In the genomic region with DNA sequence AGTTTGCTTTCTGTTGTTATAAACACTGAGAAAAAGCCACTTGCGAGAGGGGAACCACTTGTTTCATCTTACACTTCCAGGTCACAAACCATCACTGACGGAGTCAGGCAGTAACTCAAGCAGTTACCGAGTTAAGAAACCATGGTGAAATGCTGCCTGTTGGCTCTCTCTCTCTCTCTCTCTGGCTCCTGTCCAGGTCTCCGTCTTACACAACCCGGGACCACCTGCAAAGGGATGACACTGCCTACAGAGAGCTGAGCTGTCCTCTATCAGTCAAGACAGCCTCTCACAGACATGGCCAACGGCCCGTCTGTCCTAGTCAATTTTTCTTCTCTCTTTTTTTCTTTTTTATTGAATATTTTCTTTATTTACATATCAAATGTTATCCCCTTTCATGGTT, we compare ENCODE assay signal across 21 mouse cellular contexts. TPM values are rescaled to one million over a fixed set of nuclear protein-coding genes. Genes with fewer than 3 reads are reported as not detected.
A peak's percentile ranks its signal among the peaks of the same experiment; 100 is the strongest.
DNase-seq lines count a peak whose midpoint lies in the region; ATAC-seq and TF ChIP-seq lines count a peak whose summit lies in the region.
"Had no signal": no experiment of that assay in that cellular context is flagged by ENCODE, and none has a peak within 500 bp of the region (broad histone marks: within the 10 kb centered on the region; RNA-seq: fewer than 3 reads in every experiment).

No protein-coding gene starts in this region.

- ATAC-seq in kidney, embryonic 14.5 days (ENCODE audit: low FRiP score, low TSS enrichment) = peak; percentile 40; the same call in 1 of the 2 replicates
- ATAC-seq in neural tube, embryonic 14.5 days (ENCODE audit: low read depth) = peak; percentile 54; the same call in 1 of the 2 replicates
- ATAC-seq in megakaryocyte progenitor cell, adult 5-6 weeks (replicated peaks; ENCODE audit: poor library complexity) = peak; percentile 50; the same call in 1 of the 2 replicates
- ATAC-seq in stomach, postnatal 0 days (ENCODE audit: low FRiP score, low TSS enrichment) = no peak
- ATAC-seq: intestine, postnatal 0 days; midbrain, embryonic 13.5 days had no signal

- no peaks in the 10 kb centered on the region for H3K27me3 ChIP-seq in kidney, embryonic 14.5 days (ENCODE audit: control insufficient read depth, insufficient read depth, low read length)
- no peaks in the 10 kb centered on the region for H3K27me3 ChIP-seq in neural tube, embryonic 14.5 days (ENCODE audit: control insufficient read depth, insufficient read depth, low read length)
- H3K27me3 ChIP-seq in stomach, postnatal 0 days (ENCODE audit: control insufficient read depth, insufficient read depth, low read length) = no peaks in the 10 kb centered on the region
- H3K27me3 ChIP-seq: liver, embryonic 15.5 days; midbrain, embryonic 13.5 days; stomach, embryonic 15.5 days had no signal

- no peak overlapping the region for H3K27ac ChIP-seq in kidney, embryonic 14.5 days (ENCODE audit: low read depth, low read length)
- H3K27ac ChIP-seq in neural tube, embryonic 14.5 days (ENCODE audit: low read depth, low read length) = no peak overlapping the region
- H3K27ac ChIP-seq in stomach, postnatal 0 days (replicated peaks) = no peak overlapping the region
- H3K27ac ChIP-seq: hindbrain, embryonic 14.5 days; liver, embryonic 15.5 days; macrophage; midbrain, embryonic 13.5 days; stomach, embryonic 15.5 days had no signal

- peak; percentile 64 to 65 for DNase-seq in cerebellum, postnatal 10 days
- DNase-seq in cerebellum, adult 9-10 months = no peak
- no peak for DNase-seq in kidney, postnatal 36 days
- no peak for DNase-seq in neural tube, embryonic 10.5 days (ENCODE audit: extremely low spot score, low spot score)
- DNase-seq in stomach, postnatal 0 days (ENCODE audit: low spot score) = no peak
- DNase-seq: cerebellum, adult 8-10 months; gastrocnemius, postnatal 14 days; heart, postnatal 14 days; kidney, postnatal 25 days; spleen, adult 18-20 months had no signal

- H3K9ac ChIP-seq in kidney, embryonic 14.5 days (ENCODE audit: low read depth, low read length) = no peak overlapping the region
- no peak overlapping the region for H3K9ac ChIP-seq in neural tube, embryonic 14.5 days (replicated peaks; ENCODE audit: low read depth, low read length)
- H3K9ac ChIP-seq in stomach, postnatal 0 days (ENCODE audit: low read length) = no peak overlapping the region
- H3K9ac ChIP-seq: hindbrain, embryonic 14.5 days; liver, embryonic 15.5 days; midbrain, embryonic 13.5 days; stomach, embryonic 15.5 days had no signal

- H3K4me1 ChIP-seq in kidney, embryonic 14.5 days (ENCODE audit: control insufficient read depth, insufficient read depth, low read length) = no peaks in the 10 kb centered on the region
- H3K4me1 ChIP-seq in neural tube, embryonic 14.5 days (ENCODE audit: control insufficient read depth, insufficient read depth, low read length) = no peaks in the 10 kb centered on the region
- H3K4me1 ChIP-seq in stomach, postnatal 0 days (replicated peaks; ENCODE audit: control insufficient read depth, insufficient read depth) = no peaks in the 10 kb centered on the region
- H3K4me1 ChIP-seq: liver, embryonic 15.5 days; midbrain, embryonic 13.5 days; stomach, embryonic 15.5 days had no signal

- no peak overlapping the region for H3K4me2 ChIP-seq in kidney, embryonic 14.5 days (replicated peaks; ENCODE audit: low read depth, low read length)
- no peak overlapping the region for H3K4me2 ChIP-seq in neural tube, embryonic 14.5 days (ENCODE audit: low read depth, low read length)
- H3K4me2 ChIP-seq in stomach, postnatal 0 days (replicated peaks; ENCODE audit: low read depth) = no peak overlapping the region
- H3K4me2 ChIP-seq: hindbrain, embryonic 14.5 days; liver, embryonic 15.5 days; midbrain, embryonic 13.5 days; stomach, embryonic 15.5 days had no signal

- 60% methylated on average over 7 of the region's 7 CpGs for WGBS in kidney, embryonic 14.5 days
- WGBS in neural tube, embryonic 14.5 days = 61% methylated on average over 7 of the region's 7 CpGs
- 59% methylated on average over 7 of the region's 7 CpGs for WGBS in stomach, postnatal 0 days

- no peak overlapping the region for H3K4me3 ChIP-seq in kidney, embryonic 14.5 days (ENCODE audit: low read length)
- H3K4me3 ChIP-seq in neural tube, embryonic 14.5 days (ENCODE audit: low read depth, low read length) = no peak overlapping the region
- H3K4me3 ChIP-seq in stomach, postnatal 0 days (ENCODE audit: low read depth, low read length) = no peak overlapping the region
- H3K4me3 ChIP-seq: liver, embryonic 15.5 days; midbrain, embryonic 13.5 days; stomach, embryonic 15.5 days had no signal

- no peaks in the 10 kb centered on the region for H3K36me3 ChIP-seq in kidney, embryonic 14.5 days (ENCODE audit: control insufficient read depth, insufficient read depth, low read length)
- H3K36me3 ChIP-seq in neural tube, embryonic 14.5 days (ENCODE audit: control insufficient read depth, insufficient read depth, low read length) = no peaks in the 10 kb centered on the region
- H3K36me3 ChIP-seq in stomach, postnatal 0 days (ENCODE audit: control insufficient read depth, insufficient read depth, low read length) = no peaks in the 10 kb centered on the region
- H3K36me3 ChIP-seq: liver, embryonic 15.5 days; midbrain, embryonic 13.5 days; stomach, embryonic 15.5 days had no signal

- no peak for TF ChIP-seq EP300 in stomach, postnatal 0 days (optimal IDR thresholded peaks at IDR 0.05)

- H3K9me3 ChIP-seq in kidney, embryonic 14.5 days (ENCODE audit: control insufficient read depth, low read length) = no peaks in the 10 kb centered on the region
- H3K9me3 ChIP-seq in neural tube, embryonic 14.5 days (ENCODE audit: control insufficient read depth, low read length) = no peaks in the 10 kb centered on the region
- H3K9me3 ChIP-seq in stomach, postnatal 0 days (ENCODE audit: control insufficient read depth, low read length) = no peaks in the 10 kb centered on the region
- H3K9me3 ChIP-seq: liver, embryonic 15.5 days; midbrain, embryonic 13.5 days; stomach, embryonic 15.5 days had no signal

- no peak for TF ChIP-seq CTCF in stomach, postnatal 0 days (IDR thresholded peaks at IDR 0.05; ENCODE audit: low read depth)

RNA-seq across cellular contexts. Expression of gene 1110002E22Rik, which starts 21.5 kb away (rescaled TPM):
- polyA plus RNA-seq in kidney, embryonic 14.5 days (2014; fragmentation: Nextera tagmentation; extraction: Ambion mirVana) = 0.38 and 0.39 TPM in 2 replicates
- 0.01 and 0.08 TPM in 2 replicates for polyA plus RNA-seq in neural tube, embryonic 14.5 days (2014; fragmentation: Nextera tagmentation; extraction: Ambion mirVana)
- total RNA-seq in megakaryocyte progenitor cell, adult 5-6 weeks (2015) = not detected in 2 replicates
- not detected in 2 replicates for total RNA-seq in megakaryocyte progenitor cell, adult 5-6 weeks (2017)
- polyA plus RNA-seq in stomach, postnatal 0 days (2015; fragmentation: Nextera tagmentation; extraction: Ambion mirVana) = 0.04 and 0.07 TPM in 2 replicates
- polyA plus RNA-seq: macrophage had no signal

RNA-seq across cellular contexts. Expression of gene Gm5105, which starts 23.9 kb away (rescaled TPM):
- polyA plus RNA-seq in kidney, embryonic 14.5 days (2014; fragmentation: Nextera tagmentation; extraction: Ambion mirVana) = 0.22 and 0.24 TPM in 2 replicates
- polyA plus RNA-seq in neural tube, embryonic 14.5 days (2014; fragmentation: Nextera tagmentation; extraction: Ambion mirVana) = 0.24 TPM in 1 of 2 replicates, not detected in the other
- not detected in 2 replicates for total RNA-seq in megakaryocyte progenitor cell, adult 5-6 weeks (2015)
- not detected in 2 replicates for total RNA-seq in megakaryocyte progenitor cell, adult 5-6 weeks (2017)
- polyA plus RNA-seq in stomach, postnatal 0 days (2015; fragmentation: Nextera tagmentation; extraction: Ambion mirVana) = 0.06 TPM in 1 of 2 replicates, not detected in the other
- total RNA-seq: left cerebral cortex, postnatal 10 days had no signal
- polyA plus RNA-seq: intestine, postnatal 0 days; macrophage; midbrain, embryonic 13.5 days; stomach, embryonic 15.5 days; thymus, postnatal 0 days had no signal

Comparison
In these comparisons a context has a peak if more than half of its experiments do, and no peak if none do; other contexts are left out.
1. DNase-seq: peak in cerebellum, postnatal 10 days (2 of 2); none in cerebellum, adult 9-10 months (single experiment), kidney, postnatal 36 days (0 of 2), neural tube, embryonic 10.5 days (single experiment) and stomach, postnatal 0 days (single experiment).